Mouse (Mus musculus): ENCODE data around the gene Il34.

Gene Il34

GRCm38 (mm10) chr8:110775721-110776120 is 30.0 kb downstream of the Il34 start:
- DNase-seq: no peak

GRCm38 (mm10) chr8:110775316-110775715 is 30.4 kb downstream of the Il34 start:
- no peak for DNase-seq

DNA sequence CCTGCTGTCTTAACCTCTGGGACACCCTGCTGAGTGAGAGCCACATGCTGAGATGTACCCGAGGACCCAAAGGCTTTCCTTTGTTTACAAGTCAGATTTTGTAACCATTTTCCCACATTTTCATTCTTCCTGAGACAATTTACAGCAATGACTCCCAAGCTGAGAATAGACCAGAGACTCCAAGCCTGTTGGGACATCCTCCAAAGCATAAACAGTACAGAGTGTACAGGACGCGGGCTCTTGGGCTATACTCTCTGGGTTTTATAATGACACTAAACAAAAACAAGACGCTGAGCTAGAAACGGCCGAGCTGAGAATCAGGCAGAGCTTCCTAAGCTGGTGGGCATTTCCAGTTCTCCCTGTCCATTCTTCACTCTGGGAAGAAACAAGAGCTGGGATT is 31.0 kb downstream of the Il34 start:
- no peak for DNase-seq

GRCm38 (mm10) chr8:110774047-110774446 is 31.7 kb downstream of the Il34 start:
- DNase-seq: no peak

DNA sequence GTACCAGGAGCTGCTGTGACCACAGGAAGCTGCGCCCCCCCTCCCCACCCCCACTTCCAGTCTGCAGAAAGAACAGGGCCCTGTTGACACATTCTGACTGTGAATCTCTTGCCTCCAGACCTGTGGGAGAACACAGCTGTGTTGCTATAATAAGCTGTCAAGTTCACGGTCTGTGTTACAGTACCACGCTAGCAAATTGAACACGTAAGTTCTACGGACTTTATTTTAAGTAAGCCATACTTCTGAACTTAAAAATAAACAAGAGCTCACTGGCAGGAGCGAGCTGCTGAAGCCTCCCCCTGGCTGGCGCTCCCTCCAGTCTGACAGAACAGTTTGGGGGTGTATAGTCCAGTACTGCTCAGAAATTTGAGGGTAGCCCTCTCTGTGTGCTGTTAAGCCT is 33.3 kb downstream of the Il34 start:
- DNase-seq: no peak

DNA sequence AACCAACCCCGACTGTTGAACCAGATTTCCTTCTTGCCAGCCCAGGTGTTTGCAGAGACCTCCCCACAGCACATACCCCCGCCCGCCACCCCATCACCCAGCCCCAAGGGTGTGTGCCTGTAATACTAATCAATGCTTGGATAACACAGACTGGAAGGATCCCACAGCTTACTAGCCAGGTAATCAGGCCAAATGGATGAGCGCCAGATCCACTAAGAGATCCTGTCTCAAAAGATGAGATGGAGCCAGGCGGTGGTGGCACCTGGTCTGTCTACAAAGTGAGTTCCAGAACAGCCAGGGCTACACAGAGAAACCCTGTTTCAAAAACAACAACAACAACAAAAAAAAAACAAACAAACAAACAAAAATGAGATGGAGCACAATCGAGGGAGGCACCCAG is 38.5 kb downstream of the Il34 start:
- no peak for DNase-seq

DNA sequence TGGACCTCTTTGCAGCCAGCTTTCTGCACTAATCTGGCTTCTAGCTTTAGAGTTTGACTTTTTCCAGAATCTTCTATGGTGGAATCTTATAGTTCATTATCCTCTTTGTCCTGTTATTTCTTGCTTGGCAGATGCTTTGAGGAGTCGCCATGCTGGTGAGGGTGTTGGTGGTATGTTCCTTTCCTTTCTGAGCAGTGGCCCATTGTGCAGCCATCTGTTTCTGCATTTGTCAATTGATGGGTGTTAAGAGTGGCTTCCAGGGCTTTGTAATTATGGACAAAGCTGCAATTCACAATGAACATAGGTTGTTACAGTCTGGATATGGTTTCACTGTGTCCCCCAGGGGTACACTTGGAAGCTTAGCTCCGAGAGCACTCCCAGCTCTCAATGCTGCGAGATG is 41.1 kb downstream of the Il34 start:
- DNase-seq: no peak

GRCm38 (mm10) chr8:110761988-110762387 is 43.7 kb downstream of the Il34 start:
- no peak for DNase-seq

DNA sequence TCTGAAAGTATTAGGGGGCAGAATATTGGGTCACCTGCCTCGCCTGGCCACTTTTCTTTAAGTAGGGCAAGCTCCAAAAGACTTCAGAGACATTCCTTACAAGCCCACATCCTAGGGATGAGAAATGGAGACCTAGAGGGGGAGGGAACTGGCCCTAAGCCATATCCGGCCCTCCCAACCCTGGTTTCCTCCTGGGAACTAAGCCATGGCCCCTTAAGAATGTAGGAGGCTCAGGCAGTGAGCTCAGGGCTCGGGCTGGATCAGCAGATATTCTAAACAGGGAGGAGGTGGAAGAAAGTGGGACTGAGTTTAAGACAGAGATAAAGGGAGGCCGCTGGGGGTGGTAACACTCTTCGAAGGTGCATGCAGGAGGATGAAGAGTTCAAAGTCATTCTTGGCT is 44.5 kb downstream of the Il34 start:
- no peak for DNase-seq

- DNase-seq: no peak
Observed at GRCm38 (mm10) chr8:110760280-110760940, 45.3 kb downstream of the Il34 start.

GRCm38 (mm10) chr8:110756196-110756595 is 49.5 kb downstream of the Il34 start:
- DNase-seq: no peak

- DNase-seq: no peak
Observed at GRCm38 (mm10) chr8:110755511-110756170, 50.1 kb downstream of the Il34 start.

- no peak for DNase-seq
Observed at GRCm38 (mm10) chr8:110754713-110755112, 51.0 kb downstream of the Il34 start.

DNA sequence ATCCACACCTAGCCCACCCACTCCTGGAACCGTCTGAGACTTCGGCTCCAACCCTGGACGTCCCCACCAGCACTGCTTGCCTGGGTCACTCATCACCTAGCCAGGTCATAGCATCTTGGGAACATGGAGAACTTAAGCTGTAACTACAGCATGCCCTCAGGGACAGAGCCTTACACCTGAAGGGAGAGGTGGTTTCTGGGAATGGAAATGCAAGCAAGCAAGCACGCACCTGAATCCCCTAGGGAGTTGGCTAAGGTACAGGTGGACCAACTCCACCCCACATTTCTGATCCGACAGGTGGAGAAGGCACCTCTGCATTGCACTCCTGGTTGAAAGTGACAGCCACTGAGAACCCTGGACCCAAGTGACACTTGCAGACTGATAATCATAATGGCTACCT is 54.2 kb downstream of the Il34 start:
- no peak for DNase-seq

DNA sequence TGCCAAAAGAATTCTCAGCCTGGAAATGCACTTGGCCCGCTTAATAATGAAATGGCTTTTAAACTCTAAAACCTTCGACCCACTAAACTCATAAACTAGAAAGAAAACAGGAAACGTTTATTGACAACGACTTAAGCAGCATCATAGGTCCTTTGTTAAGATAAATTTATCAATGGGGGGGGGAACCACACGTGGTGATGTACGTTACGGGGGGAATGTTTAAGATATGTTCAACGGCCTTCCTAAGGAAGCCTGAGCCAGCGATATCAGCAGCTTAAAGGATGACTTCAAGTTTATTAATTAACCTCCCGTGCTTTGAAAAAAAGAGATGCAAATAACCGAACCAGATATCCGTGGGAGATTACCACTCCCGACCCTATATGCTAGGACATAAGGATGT is 55.5 kb downstream of the Il34 start:
- DNase-seq: no peak

- DNase-seq: peak in 1 of 2 experiments; percentile 12
Observed at GRCm38 (mm10) chr8:110749500-110750170, 56.1 kb downstream of the Il34 start.

DNA sequence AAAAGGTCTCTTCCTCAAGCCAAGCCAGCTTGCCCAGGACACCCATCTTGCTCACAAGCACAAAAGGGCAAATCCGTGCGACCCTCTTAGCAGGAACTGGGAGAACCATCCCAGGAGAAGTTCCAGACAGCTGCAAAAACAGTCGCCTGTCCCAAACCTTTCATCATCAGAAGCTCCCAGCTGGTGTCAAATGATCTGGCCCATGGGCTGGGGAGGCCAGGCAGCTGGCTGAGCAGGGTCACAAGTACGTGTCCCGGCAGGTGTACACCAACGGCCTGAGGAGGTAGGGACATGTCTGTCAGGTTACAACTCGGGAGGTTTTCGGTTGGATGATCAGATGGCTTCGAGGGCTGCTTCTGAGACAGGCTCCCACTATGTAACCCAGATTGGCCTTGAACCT is 59.1 kb downstream of the Il34 start:
- no peak for DNase-seq

GRCm38 (mm10) chr8:110745162-110745561 is 60.6 kb downstream of the Il34 start:
- no peak for DNase-seq

DNA sequence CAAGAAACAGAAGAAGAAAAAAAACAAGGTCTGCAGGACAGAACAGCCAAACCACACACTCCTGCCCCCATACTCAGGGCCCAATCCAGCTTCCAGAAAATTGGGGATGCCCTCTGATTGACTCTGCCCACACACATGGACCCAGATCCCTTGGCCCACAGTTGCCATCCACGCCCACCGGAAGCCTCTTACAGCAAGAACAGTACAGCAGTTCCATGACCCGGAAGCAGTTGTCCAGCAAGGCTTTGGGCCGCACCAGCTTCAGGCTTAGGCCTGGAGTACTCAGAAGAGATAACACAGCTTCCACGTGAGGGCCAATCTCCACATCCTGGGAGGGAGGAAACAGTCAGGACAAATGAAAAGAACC is 63.3 kb downstream of the Il34 start:
- no peak for DNase-seq

GRCm38 (mm10) chr8:110741816-110742451 is 63.8 kb downstream of the Il34 start:
- no peak for DNase-seq

- no peak for DNase-seq
Observed at GRCm38 (mm10) chr8:110740629-110741175, 65.0 kb downstream of the Il34 start.

DNA sequence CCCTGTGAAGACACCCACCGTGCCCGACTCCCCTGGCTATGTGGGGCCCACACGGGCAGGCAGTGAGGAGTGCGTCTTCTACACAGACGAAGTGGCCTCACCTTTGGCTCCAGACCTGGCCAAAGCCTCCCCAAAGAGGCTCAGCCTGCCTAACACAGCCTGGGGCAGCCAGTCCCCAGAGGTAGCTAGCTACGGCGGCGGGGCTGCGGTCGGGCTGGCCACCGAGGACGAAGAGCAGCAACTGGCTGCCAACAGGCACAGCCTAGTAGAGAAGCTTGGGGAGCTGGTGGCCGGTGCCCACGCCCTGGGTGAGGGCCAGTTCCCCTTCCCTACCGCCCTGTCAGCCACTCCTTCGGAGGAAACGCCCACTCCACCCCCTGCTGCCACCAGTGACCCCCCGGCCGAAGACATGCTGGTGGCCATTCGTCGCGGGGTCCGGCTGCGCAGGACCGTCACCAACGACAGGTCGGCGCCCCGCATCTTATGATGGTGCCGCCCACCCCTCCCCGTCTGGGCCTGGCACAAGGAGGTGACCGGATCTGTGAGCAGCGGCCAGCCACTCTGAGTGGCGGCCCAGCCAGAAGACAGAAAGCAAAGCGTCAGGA is 67.0 kb downstream of the Il34 start:
- DNase-seq: no peak

- no peak for DNase-seq
Observed at GRCm38 (mm10) chr8:110733036-110733435, 72.7 kb downstream of the Il34 start.

Measured in spleen, adult 18-20 months (tissue).